14 mouse cellular contexts compared by ENCODE assay signal in genomic region chr13:97376232-97376523, GRCm38 (mm10).
DNase-seq lines count a peak whose midpoint lies in the region; ATAC-seq and TF ChIP-seq lines count a peak whose summit lies in the region.
"Had no signal": no experiment of that assay in that cellular context is flagged by ENCODE, and none has a peak within 500 bp of the region (broad histone marks: within the 10 kb centered on the region; RNA-seq: fewer than 3 reads in every experiment).

No protein-coding gene starts in this region.

- no peaks in the 10 kb centered on the region for H3K27me3 ChIP-seq in forebrain, embryonic 14.5 days (replicated peaks; ENCODE audit: control insufficient read depth, insufficient read depth, low read length)
- no peaks in the 10 kb centered on the region for H3K27me3 ChIP-seq in forebrain, embryonic 16.5 days (replicated peaks; ENCODE audit: control insufficient read depth, insufficient read depth, low read length)
- H3K27me3 ChIP-seq in midbrain, embryonic 11.5 days (ENCODE audit: control insufficient read depth, insufficient read depth, low read length): no peaks in the 10 kb centered on the region
- no peaks in the 10 kb centered on the region for H3K27me3 ChIP-seq in midbrain, postnatal 0 days (ENCODE audit: insufficient read depth, low read length)
- H3K27me3 ChIP-seq in stomach, embryonic 16.5 days (ENCODE audit: control insufficient read depth, insufficient read depth, low read length): no peaks in the 10 kb centered on the region
- H3K27me3 ChIP-seq: heart, embryonic 15.5 days; liver, embryonic 15.5 days had no signal

- no peak overlapping the region for H3K9ac ChIP-seq in forebrain, embryonic 14.5 days (ENCODE audit: low read length)
- no peak overlapping the region for H3K9ac ChIP-seq in forebrain, embryonic 16.5 days (replicated peaks; ENCODE audit: low read depth, low read length)
- H3K9ac ChIP-seq in midbrain, embryonic 11.5 days (ENCODE audit: low read length): no peak overlapping the region
- no peak overlapping the region for H3K9ac ChIP-seq in midbrain, postnatal 0 days (replicated peaks; ENCODE audit: low read length, poor library complexity, severe bottlenecking)
- 0 out of 2 replicates have a peak overlapping the region, but pooled peaks have one; percentile 18 for H3K9ac ChIP-seq in stomach, embryonic 16.5 days (ENCODE audit: low read length)
- H3K9ac ChIP-seq: heart, embryonic 15.5 days; liver, embryonic 15.5 days had no signal

- 0 out of 2 replicates have a peak overlapping the region, but pooled peaks have one; percentile 7 for H3K27ac ChIP-seq in forebrain, embryonic 14.5 days (ENCODE audit: low read depth, low read length)
- H3K27ac ChIP-seq in forebrain, embryonic 16.5 days (ENCODE audit: low read length): no peak overlapping the region
- peak overlapping the region; percentile 40; the same call in 1 of the 2 replicates for H3K27ac ChIP-seq in midbrain, embryonic 11.5 days (ENCODE audit: low read depth, low read length)
- H3K27ac ChIP-seq in midbrain, postnatal 0 days (ENCODE audit: low read depth, low read length): no peak overlapping the region
- no peak overlapping the region for H3K27ac ChIP-seq in stomach, embryonic 16.5 days (ENCODE audit: low read length)
- H3K27ac ChIP-seq: heart, embryonic 15.5 days; liver, embryonic 15.5 days had no signal

- no peak for TF ChIP-seq CTCF in midbrain, postnatal 0 days (IDR thresholded peaks at IDR 0.05)

- 80% methylated on average over 6 of the region's 6 CpGs for WGBS in forebrain, embryonic 14.5 days
- WGBS in forebrain, embryonic 16.5 days: 78% methylated on average over 6 of the region's 6 CpGs
- WGBS in midbrain, embryonic 11.5 days: 78% methylated on average over 6 of the region's 6 CpGs
- WGBS in midbrain, postnatal 0 days: 71% methylated on average over 6 of the region's 6 CpGs
- WGBS in stomach, embryonic 16.5 days: 57% methylated on average over 6 of the region's 6 CpGs

- H3K36me3 ChIP-seq in forebrain, embryonic 14.5 days (ENCODE audit: control insufficient read depth, insufficient read depth, low read length): no peaks in the 10 kb centered on the region
- H3K36me3 ChIP-seq in forebrain, embryonic 16.5 days (ENCODE audit: control insufficient read depth, insufficient read depth): no peaks in the 10 kb centered on the region
- no peaks in the 10 kb centered on the region for H3K36me3 ChIP-seq in midbrain, embryonic 11.5 days (ENCODE audit: control insufficient read depth, insufficient read depth, low read length)
- H3K36me3 ChIP-seq in midbrain, postnatal 0 days (ENCODE audit: insufficient read depth, low read length): no peaks in the 10 kb centered on the region
- H3K36me3 ChIP-seq in stomach, embryonic 16.5 days (ENCODE audit: control insufficient read depth, insufficient read depth, low read length): no peaks in the 10 kb centered on the region
- H3K36me3 ChIP-seq: heart, embryonic 15.5 days; liver, embryonic 15.5 days had no signal

- H3K9me3 ChIP-seq in forebrain, embryonic 14.5 days (replicated peaks; ENCODE audit: control insufficient read depth, low read length): no peaks in the 10 kb centered on the region
- no peaks in the 10 kb centered on the region for H3K9me3 ChIP-seq in forebrain, embryonic 16.5 days (ENCODE audit: control insufficient read depth, low read length)
- H3K9me3 ChIP-seq in midbrain, embryonic 11.5 days (ENCODE audit: control insufficient read depth, low read length): no peaks in the 10 kb centered on the region
- no peaks in the 10 kb centered on the region for H3K9me3 ChIP-seq in midbrain, postnatal 0 days (ENCODE audit: low read length)
- no peaks in the 10 kb centered on the region for H3K9me3 ChIP-seq in stomach, embryonic 16.5 days (replicated peaks; ENCODE audit: control insufficient read depth, low read length)
- H3K9me3 ChIP-seq: heart, embryonic 15.5 days; liver, embryonic 15.5 days had no signal

- peaks cover 11% of the 10 kb centered on the region for H3K4me1 ChIP-seq in forebrain, embryonic 14.5 days (ENCODE audit: control insufficient read depth, insufficient read depth, low read length)
- H3K4me1 ChIP-seq in forebrain, embryonic 16.5 days (replicated peaks; ENCODE audit: control insufficient read depth, insufficient read depth, low read length): peaks cover 12% of the 10 kb centered on the region
- peaks cover 8% of the 10 kb centered on the region for H3K4me1 ChIP-seq in midbrain, embryonic 11.5 days (ENCODE audit: control insufficient read depth, insufficient read depth, low read length)
- H3K4me1 ChIP-seq in midbrain, postnatal 0 days (ENCODE audit: insufficient read depth, low read length): no peaks in the 10 kb centered on the region
- H3K4me1 ChIP-seq in stomach, embryonic 16.5 days (ENCODE audit: control insufficient read depth, insufficient read depth, low read length): peaks cover 14% of the 10 kb centered on the region
- H3K4me1 ChIP-seq: heart, embryonic 15.5 days had no signal

- H3K4me2 ChIP-seq in forebrain, embryonic 14.5 days (ENCODE audit: low read length): no peak overlapping the region
- no peak overlapping the region for H3K4me2 ChIP-seq in forebrain, embryonic 16.5 days (ENCODE audit: low read length)
- no peak overlapping the region for H3K4me2 ChIP-seq in midbrain, embryonic 11.5 days
- no peak overlapping the region for H3K4me2 ChIP-seq in midbrain, postnatal 0 days (ENCODE audit: low read depth, low read length, poor library complexity, severe bottlenecking)
- H3K4me2 ChIP-seq in stomach, embryonic 16.5 days (ENCODE audit: low read depth, low read length): no peak overlapping the region
- H3K4me2 ChIP-seq: heart, embryonic 15.5 days; liver, embryonic 15.5 days had no signal

- DNase-seq in forebrain, embryonic 14.5 days (ENCODE audit: low spot score): no peak
- no peak for DNase-seq in midbrain, embryonic 11.5 days (ENCODE audit: low spot score, missing footprints)
- DNase-seq in midbrain, postnatal 0 days (ENCODE audit: low spot score): no peak
- no peak for DNase-seq in left cerebral cortex, adult 11 months (ENCODE audit: low spot score)
- DNase-seq: cerebellum, adult 18-20 months; gastrocnemius, postnatal 36 days; kidney, postnatal 25 days; left cerebral cortex, postnatal 4 days had no signal

- no peak for ATAC-seq in forebrain, embryonic 14.5 days
- no peak for ATAC-seq in forebrain, embryonic 16.5 days
- ATAC-seq in midbrain, embryonic 11.5 days (ENCODE audit: low FRiP score): no peak
- no peak for ATAC-seq in midbrain, postnatal 0 days (ENCODE audit: low FRiP score)
- peak; percentile 90 for ATAC-seq in megakaryocyte progenitor cell, adult 5-6 weeks (replicated peaks; ENCODE audit: poor library complexity)
- ATAC-seq in stomach, embryonic 16.5 days (ENCODE audit: insufficient read depth, low FRiP score): no peak; the same call in 1 of the 2 replicates
- ATAC-seq in CD4-positive, CD25-positive, alpha-beta regulatory T cell, adult 4 months: no peak

- H3K4me3 ChIP-seq in forebrain, embryonic 14.5 days (ENCODE audit: low read depth, low read length): no peak overlapping the region
- no peak overlapping the region for H3K4me3 ChIP-seq in forebrain, embryonic 16.5 days (replicated peaks; ENCODE audit: low read length)
- H3K4me3 ChIP-seq in midbrain, embryonic 11.5 days (ENCODE audit: low read depth, low read length): no peak overlapping the region
- no peak overlapping the region for H3K4me3 ChIP-seq in midbrain, postnatal 0 days (ENCODE audit: low read depth, low read length)
- H3K4me3 ChIP-seq in stomach, embryonic 16.5 days (replicated peaks; ENCODE audit: low read length): no peak overlapping the region
- H3K4me3 ChIP-seq: heart, embryonic 15.5 days; liver, embryonic 15.5 days had no signal

Comparison
In these comparisons a context has a peak if more than half of its experiments do, and no peak if none do; other contexts are left out.
1. H3K27ac ChIP-seq: peak in forebrain, embryonic 14.5 days (single experiment) and midbrain, embryonic 11.5 days (single experiment); none in forebrain, embryonic 16.5 days (single experiment), midbrain, postnatal 0 days (single experiment) and stomach, embryonic 16.5 days (single experiment).